Mouse (Mus musculus): ENCODE measurements around the gene Fuk. TPM values are rescaled to one million over a fixed set of nuclear protein-coding genes. Genes with fewer than 3 reads are reported as not detected.
A peak's percentile ranks its signal among the peaks of the same experiment; 100 is the strongest.
"Not testable (repeated sequence)": the region's sequence is repeated elsewhere in the genome, so short reads cannot be mapped to it uniquely, and the experiment has no call there.

Fuk gene
- polyA plus RNA-seq, 1 experiment from 2014 or later = 16.5 TPM

GRCm38 (mm10) chr8:110929672-110930071 is 27.4 kb upstream of the Fuk start:
- 88% methylated on average over 8 of the region's 8 CpGs for WGBS
- not testable (repeated sequence) for DNase-seq (ENCODE audit: low spot score); H3K27ac ChIP-seq (replicated peaks); H3K9me3 ChIP-seq; H3K4me3 ChIP-seq; H3K27me3 ChIP-seq (replicated peaks; ENCODE audit: low read depth, poor library complexity, severe bottlenecking)
- Histone ChIP-seq H3K36me3 (replicated peaks) (peaks cover 59% of the 10 kb centered on the region), H3K4me1 (peaks cover 32% of the 10 kb centered on the region)

- 69% methylated on average over 5 of the region's 5 CpGs for WGBS
- peaks cover 61% of the 10 kb centered on the region for H3K36me3 ChIP-seq (replicated peaks)
- H3K27ac ChIP-seq (replicated peaks) = no peak overlapping the region
- no peaks in the 10 kb centered on the region for H3K9me3 ChIP-seq
- H3K4me3 ChIP-seq = no peak overlapping the region
- no peak for DNase-seq (ENCODE audit: low spot score)
- no peaks in the 10 kb centered on the region for H3K27me3 ChIP-seq (replicated peaks; ENCODE audit: low read depth, poor library complexity, severe bottlenecking)
- peaks cover 33% of the 10 kb centered on the region for H3K4me1 ChIP-seq
Observed at GRCm38 (mm10) chr8:110929066-110929465, 26.8 kb upstream of the Fuk start.

- H3K4me1 ChIP-seq = peaks cover 38% of the 10 kb centered on the region
- peak overlapping the region; percentile 51 for H3K27ac ChIP-seq (replicated peaks)
- H3K27me3 ChIP-seq (replicated peaks; ENCODE audit: low read depth, poor library complexity, severe bottlenecking) = no peaks in the 10 kb centered on the region
- no peak overlapping the region for H3K4me3 ChIP-seq
- no peaks in the 10 kb centered on the region for H3K9me3 ChIP-seq
- WGBS = 83% methylated on average over 7 of the region's 7 CpGs
- DNase-seq (ENCODE audit: low spot score) = no peak
- H3K36me3 ChIP-seq (replicated peaks) = peaks cover 64% of the 10 kb centered on the region
Observed at GRCm38 (mm10) chr8:110928435-110928834, 26.1 kb upstream of the Fuk start.

DNA sequence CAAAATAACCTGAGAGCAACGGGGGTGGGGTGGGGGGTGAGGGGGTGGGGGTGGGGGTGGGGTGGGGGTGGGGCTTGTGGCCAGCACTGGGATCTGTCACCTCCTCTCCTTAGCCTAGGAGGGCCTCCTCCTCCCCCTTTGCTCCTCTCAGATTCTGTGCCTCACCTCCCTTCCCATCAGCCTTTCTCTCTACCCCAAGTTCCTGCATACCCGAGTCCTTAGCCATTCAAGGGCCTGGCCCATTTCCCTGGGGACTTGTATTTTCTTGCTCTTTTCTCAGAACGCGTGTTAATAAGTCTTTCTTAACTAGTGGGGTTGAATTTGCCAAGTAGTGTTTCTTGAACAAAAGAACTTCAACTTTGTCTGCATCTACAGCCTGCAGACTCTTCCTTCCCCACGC is 24.4 kb upstream of the Fuk start:
- DNase-seq (ENCODE audit: low spot score) = no peak
- H3K27me3 ChIP-seq (replicated peaks; ENCODE audit: low read depth, poor library complexity, severe bottlenecking) = no peaks in the 10 kb centered on the region
- WGBS = 57% methylated on average over 5 of the region's 5 CpGs
- H3K36me3 ChIP-seq (replicated peaks) = peaks cover 69% of the 10 kb centered on the region
- no peaks in the 10 kb centered on the region for H3K9me3 ChIP-seq
- H3K4me3 ChIP-seq = no peak overlapping the region
- peaks cover 49% of the 10 kb centered on the region for H3K4me1 ChIP-seq
- H3K27ac ChIP-seq (replicated peaks) = no peak overlapping the region

DNA sequence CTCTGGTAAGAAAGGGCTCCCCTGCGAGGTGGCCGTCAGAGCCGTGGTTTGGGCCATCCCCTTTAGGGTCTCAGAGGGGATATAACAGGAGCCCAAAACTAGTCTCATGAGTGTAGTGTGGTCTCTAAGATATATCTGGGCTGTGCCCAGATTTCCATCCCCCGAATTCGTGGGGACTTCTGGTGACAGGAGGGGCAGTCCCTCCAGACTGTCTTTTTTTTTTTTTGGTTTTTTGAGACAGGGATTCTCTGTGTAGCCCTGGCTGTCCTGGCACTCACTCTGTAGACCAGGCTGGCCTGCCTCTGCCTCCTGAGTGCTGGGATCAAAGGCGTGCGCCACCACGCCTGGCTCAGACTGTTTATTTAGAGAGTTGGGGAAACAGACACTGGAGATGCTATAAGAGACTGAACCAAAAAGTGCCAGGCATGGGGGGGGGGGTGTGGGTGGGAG is 23.4 kb upstream of the Fuk start:
- DNase-seq (ENCODE audit: low spot score) = no peak
- WGBS = 89% methylated on average over 8 of the region's 8 CpGs
- Histone ChIP-seq H3K4me3 (no peak overlapping the region), H3K36me3 (replicated peaks) (peaks cover 60% of the 10 kb centered on the region), H3K27ac (replicated peaks) (0 out of 2 replicates have a peak overlapping the region, but pooled peaks have one; percentile 10), H3K9me3 (no peaks in the 10 kb centered on the region), H3K27me3 (replicated peaks; ENCODE audit: low read depth, poor library complexity, severe bottlenecking) (no peaks in the 10 kb centered on the region), H3K4me1 (peaks cover 55% of the 10 kb centered on the region)

DNA sequence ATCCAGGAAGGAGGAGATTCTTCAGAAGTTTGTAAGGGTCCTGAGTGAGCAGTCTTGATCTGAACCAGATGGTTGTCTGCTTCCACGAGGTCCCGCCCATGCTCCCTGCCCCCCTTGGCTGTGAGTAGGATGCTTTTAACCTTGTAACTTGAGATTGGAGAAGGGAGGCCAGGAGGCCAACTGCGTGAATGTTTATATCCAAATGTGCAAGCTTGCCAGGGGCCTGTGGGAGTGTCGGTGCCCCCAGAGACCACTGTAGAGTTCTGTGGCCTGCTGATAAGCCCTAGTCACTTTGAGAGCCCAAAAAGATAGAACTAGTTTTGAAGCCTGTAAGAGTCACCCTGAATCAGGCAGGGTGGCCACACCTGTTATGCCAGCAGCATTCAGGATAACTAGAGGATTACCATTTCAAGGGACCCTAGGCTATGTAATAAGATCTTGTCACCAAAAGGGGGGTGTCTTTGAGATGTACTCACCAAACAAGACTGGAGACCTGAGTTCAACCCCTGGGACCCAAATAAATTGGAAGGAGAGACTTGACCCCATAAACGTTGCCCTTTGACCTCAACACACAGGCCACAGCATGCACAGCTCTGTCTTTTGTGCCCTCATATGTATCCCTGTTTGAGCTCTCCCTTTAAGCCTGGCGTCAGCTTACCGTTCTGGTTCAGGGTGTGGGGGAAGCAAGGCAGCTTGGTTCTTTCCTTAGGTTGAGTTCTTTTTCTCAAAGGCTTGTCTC is 19.4 kb upstream of the Fuk start:
- 14% methylated on average over 7 of the region's 7 CpGs for WGBS
- peaks cover 29% of the 10 kb centered on the region for H3K36me3 ChIP-seq (replicated peaks)

DNA sequence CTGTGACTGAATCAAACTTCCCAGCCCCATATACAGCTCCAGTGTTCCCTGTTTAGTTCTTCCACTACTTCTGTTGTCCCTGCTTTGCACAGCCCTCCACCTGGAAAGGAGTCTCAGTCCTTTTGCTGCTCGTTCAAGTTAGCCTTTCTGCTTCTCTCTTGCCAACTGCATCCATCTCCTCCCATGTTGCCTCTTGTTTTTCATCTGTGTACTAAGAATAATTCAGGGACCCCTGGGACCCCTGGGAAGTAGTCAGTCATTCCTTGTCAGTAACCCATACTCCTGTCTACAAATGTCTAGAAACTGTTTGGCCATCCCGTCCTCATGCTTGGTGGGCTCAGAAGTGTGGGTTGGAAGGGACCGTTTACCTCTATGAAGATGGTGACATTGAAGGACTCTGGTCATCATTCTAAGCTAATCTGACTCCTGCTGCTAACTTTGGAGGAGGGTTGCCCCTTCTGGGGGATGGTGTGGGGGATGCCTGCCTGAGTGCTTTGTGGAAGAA is 18.5 kb upstream of the Fuk start:
- Histone ChIP-seq H3K36me3 (replicated peaks) (peaks cover 29% of the 10 kb centered on the region), H3K27ac (replicated peaks) (peak overlapping the region; percentile 95), H3K4me1 (peaks cover 55% of the 10 kb centered on the region), H3K27me3 (replicated peaks; ENCODE audit: low read depth, poor library complexity, severe bottlenecking) (no peaks in the 10 kb centered on the region), H3K4me3 (peak overlapping the region; percentile 91), H3K9me3 (no peaks in the 10 kb centered on the region)
- WGBS = 24% methylated on average over 3 of the region's 3 CpGs
- no peak for DNase-seq (ENCODE audit: low spot score)

More for the DNA sequence above, 19.4 kb upstream of the Fuk start:
- Histone ChIP-seq H3K4me3 (peak overlapping the region; percentile 91), H3K27ac (replicated peaks) (peak overlapping the region; percentile 95), H3K4me1 (peaks cover 61% of the 10 kb centered on the region), H3K27me3 (replicated peaks; ENCODE audit: low read depth, poor library complexity, severe bottlenecking) (no peaks in the 10 kb centered on the region), H3K9me3 (no peaks in the 10 kb centered on the region)
- DNase-seq (ENCODE audit: low spot score) = peak; percentile 88

DNA sequence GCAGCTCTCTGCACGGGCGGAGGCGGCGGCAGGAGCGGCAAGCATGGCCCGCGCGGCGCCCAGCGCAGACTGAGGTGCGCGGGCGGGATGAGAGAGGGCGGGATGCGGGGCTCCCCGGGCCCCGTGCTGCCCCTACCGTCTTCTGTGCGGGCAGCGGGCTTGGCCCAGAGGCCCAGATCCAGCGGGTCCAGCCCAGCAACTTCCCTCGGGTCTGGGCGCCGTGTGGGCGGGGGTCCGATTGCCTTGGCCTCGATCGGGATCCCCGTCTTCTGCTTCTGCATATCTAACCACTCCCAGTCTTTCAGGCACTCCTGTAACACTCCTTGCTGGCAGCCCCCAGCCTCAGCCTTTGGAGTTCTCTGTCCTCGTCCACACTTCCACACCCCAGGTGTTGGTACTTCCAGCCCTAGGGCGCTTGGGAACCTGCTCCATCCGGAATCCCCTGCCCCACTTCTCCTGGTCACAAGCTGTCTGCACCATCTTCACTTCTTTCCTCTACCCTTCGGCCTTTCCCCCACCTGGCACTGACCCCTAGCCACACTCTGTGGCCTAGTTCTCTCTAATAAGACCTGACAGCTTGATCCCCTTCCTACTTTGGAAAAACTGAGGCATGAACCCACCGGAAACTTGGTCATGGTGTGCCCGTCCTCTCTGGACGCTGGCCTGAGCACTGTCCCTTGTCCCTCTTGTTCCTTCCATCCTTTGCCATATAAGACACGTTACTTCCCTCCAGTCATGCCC is 17.9 kb upstream of the Fuk start:
- Histone ChIP-seq H3K27me3 (replicated peaks; ENCODE audit: low read depth, poor library complexity, severe bottlenecking) (no peaks in the 10 kb centered on the region), H3K4me1 (peaks cover 49% of the 10 kb centered on the region), H3K27ac (replicated peaks) (peak overlapping the region; percentile 95), H3K4me3 (peak overlapping the region; percentile 91), H3K9me3 (no peaks in the 10 kb centered on the region), H3K36me3 (replicated peaks) (peaks cover 25% of the 10 kb centered on the region)
- DNase-seq (ENCODE audit: low spot score) = no peak
- 2% methylated on average over 37 of the region's 37 CpGs for whole genome bisulfite sequencing

GRCm38 (mm10) chr8:110919341-110920031 is 17.2 kb upstream of the Fuk start, which contains the start of gene St3gal2:
TSS of gene St3gal2 (plus strand) at chr8:110919922.
- Histone ChIP-seq H3K36me3 (replicated peaks) (peaks cover 18% of the 10 kb centered on the region), H3K4me1 (peaks cover 49% of the 10 kb centered on the region), H3K4me3 (peak within 1 kb of the TSS; percentile 91), H3K9me3 (no peaks in the 10 kb centered on the region), H3K27ac (replicated peaks) (peak within 1 kb of the TSS; percentile 95), H3K27me3 (replicated peaks; ENCODE audit: low read depth, poor library complexity, severe bottlenecking) (no peaks in the 10 kb centered on the region)
- WGBS = under 1% methylated on average over 36 of the region's 36 CpGs
- DNase-seq (ENCODE audit: low spot score) = peak; percentile 97

DNA sequence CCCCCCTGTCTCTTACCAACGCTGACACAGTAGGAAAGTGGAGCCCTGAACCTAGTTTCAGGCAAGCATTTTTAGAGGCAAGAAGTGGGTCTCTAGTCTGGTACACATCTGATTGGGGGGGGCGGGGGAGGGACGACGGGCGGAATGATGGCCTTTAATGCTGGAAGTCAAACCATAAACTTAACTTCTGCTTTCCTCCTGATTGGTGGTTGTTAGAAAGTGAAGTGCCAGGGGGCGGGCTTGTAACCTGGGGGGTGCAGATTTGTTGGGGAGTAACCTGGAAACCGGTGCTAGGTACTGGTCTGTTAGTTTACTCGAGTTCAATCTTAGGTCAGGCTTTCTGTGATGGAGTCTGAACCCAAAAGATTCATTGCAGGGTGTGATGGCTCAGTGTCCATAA is 16.2 kb upstream of the Fuk start:
- no peak for DNase-seq (ENCODE audit: low spot score)
- peaks cover 10% of the 10 kb centered on the region for H3K36me3 ChIP-seq (replicated peaks)
- no peak overlapping the region for H3K4me3 ChIP-seq
- 78% methylated on average over 8 of the region's 8 CpGs for WGBS
- H3K4me1 ChIP-seq = peaks cover 43% of the 10 kb centered on the region
- no peaks in the 10 kb centered on the region for H3K27me3 ChIP-seq (replicated peaks; ENCODE audit: low read depth, poor library complexity, severe bottlenecking)
- no peak overlapping the region for H3K27ac ChIP-seq (replicated peaks)
- H3K9me3 ChIP-seq = no peaks in the 10 kb centered on the region

- 90% methylated on average over 11 of the region's 11 CpGs for WGBS
- H3K4me3 ChIP-seq = no peak overlapping the region
- DNase-seq (ENCODE audit: low spot score) = no peak
- no peaks in the 10 kb centered on the region for H3K27me3 ChIP-seq (replicated peaks; ENCODE audit: low read depth, poor library complexity, severe bottlenecking)
- no peak overlapping the region for H3K27ac ChIP-seq (replicated peaks)
- H3K36me3 ChIP-seq (replicated peaks) = peaks cover 7% of the 10 kb centered on the region
- H3K9me3 ChIP-seq = no peaks in the 10 kb centered on the region
- H3K4me1 ChIP-seq = peaks cover 40% of the 10 kb centered on the region
Observed at GRCm38 (mm10) chr8:110918027-110918426, 15.7 kb upstream of the Fuk start.

DNA sequence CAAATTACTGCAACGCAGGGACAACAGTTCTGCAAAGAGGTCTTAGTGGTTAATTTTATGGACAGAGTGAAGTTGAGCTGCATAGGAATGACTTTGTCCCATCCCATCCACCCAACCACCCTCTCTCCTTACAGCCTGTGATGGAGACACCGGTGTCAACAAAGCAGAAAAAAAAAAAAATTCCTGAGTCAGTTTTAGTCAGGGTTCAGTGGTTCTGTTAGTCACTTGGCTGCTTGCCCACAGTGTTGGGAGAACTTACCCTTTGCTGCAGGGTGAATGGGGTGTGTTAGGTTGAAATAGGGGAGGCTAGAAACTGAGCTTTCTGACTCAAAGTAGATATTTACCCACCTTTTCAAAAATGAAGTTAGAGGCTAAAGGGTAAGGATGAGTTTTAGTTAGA is 15.1 kb upstream of the Fuk start:
- Histone ChIP-seq H3K4me3 (no peak overlapping the region), H3K4me1 (peaks cover 37% of the 10 kb centered on the region), H3K27me3 (replicated peaks; ENCODE audit: low read depth, poor library complexity, severe bottlenecking) (no peaks in the 10 kb centered on the region), H3K9me3 (no peaks in the 10 kb centered on the region), H3K36me3 (replicated peaks) (peaks cover under 1% of the 10 kb centered on the region), H3K27ac (replicated peaks) (no peak overlapping the region)
- no peak for DNase-seq (ENCODE audit: low spot score)
- WGBS = 78% methylated on average over 2 of the region's 2 CpGs
